Mouse (Mus musculus) frontal cortex, postnatal 14 days (tissue): ENCODE data around the gene St6galnac6.

Experiments
- DNase-seq, 2 experiments: peaks; one replicate each; pipeline ENCODE4 v3.0.0; 2022; ENCODE audit warnings: low spot score in 2 of 2

The St6galnac6 gene

DNA sequence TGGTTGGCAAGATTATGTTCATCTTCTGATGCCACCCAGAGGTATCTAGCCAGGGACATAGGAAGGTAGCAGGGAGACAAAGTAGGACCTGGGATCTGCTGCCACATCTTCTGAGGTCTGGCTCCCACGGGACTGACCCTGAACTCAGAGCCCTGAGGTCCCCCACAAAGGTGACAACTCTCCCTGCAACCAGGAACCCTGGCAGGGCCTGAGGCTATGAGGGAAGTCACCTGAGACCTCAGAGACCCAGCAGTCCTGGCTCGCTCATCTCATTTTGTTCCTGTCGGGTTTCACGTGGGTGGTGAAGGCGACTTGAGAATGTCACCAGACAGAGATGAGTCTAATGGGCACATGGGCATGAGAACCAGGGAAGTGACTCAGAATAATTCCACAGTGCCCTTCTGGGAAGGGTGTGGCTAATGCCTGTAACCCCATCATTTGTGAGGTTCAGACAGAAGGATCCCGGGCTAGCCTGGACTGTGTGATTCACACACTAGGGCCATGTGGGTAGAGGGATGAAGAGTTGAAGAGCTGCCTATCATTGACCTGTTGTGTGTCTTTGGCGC lies 14.3 kb upstream of the St6galnac6 start:
- DNase-seq, result no peak

DNA sequence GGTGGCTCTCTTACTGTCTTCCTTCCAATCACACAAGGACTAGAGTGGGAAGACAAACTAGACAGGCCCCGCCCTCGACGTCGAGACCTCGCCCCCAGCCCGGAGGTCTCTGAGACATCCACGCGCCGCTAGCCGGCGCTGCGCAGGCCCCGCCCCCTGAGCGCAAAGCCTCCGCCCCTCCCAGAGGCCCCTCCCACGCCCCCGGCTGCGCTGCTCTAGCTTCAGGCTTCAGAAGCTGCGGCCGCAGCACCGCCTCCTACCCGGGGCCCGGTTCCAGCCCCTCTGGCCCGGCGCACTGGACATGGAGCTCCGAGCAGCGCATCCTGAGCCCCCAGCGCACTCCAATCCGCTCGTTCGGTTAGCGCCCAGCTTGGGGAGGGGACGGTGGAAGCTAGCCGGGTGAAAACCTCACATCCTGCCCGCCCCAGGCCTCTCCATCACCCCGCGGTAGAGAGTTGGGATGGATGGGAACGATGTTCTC lies 12.6 kb upstream of the St6galnac6 start, which contains the start of gene St6galnac4:
TSS of gene St6galnac4 (plus strand) at position 225 of the 481 bp plus-strand sequence.
- DNase-seq, result peak; percentile 82 to 86

DNA sequence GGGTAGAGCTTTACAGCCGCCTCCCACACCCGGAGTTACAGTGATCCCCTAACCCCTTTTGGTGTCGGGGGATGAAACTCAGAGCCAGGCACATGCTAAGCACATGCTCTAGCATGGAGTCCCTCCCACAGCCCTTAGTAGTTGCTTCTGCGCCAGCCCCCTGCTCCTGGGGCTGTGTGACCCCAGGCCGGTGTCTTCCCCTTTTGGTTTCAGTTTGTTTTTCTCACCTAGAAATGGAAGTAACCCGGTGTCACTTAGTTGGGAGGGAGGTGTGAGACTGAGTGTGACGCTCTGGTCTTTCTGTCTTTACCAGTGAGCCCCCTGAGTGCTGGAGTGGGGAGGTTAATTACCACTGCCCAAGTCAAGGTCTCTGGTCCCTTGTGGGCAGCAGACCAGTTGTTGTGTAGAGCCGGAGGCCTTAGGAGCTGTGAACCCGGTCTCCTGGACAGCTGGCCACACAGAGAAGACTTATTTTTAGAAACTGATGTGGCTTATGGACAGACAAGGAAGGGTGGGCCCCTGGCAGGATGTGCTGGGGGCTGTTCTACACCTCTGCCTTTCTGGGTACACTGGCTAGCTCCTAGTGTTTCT lies 11.7 kb upstream of the St6galnac6 start:
- no peak for DNase-seq

DNA sequence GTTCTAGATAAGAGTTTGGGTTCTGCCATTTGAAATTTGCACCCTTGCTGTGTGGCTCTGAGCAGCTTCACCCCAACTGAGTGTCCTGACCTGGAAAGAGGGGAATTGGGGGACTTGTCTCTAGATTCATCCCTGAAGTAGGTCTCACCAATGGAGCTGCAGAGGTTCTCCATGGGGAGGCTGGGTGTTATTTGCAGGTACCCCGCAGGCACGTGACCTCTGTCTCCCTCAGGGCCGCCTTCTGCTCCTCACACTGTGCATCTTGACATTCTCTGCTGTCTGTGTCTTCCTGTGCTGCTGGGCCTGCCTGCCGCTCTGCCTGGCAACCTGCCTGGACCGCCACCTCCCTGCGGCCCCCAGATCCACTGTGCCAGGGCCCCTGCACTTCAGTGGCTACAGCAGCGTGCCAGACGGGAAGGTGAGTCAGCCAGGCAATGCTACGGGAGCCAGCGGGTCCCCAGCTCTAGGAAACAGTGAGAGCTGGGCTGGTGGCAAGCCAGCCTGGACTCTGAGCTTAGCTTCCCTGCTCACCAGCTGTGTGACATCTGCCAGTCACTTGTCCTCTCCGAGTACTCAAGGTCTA lies 10.2 kb upstream of the St6galnac6 start:
- no peak for DNase-seq

DNA sequence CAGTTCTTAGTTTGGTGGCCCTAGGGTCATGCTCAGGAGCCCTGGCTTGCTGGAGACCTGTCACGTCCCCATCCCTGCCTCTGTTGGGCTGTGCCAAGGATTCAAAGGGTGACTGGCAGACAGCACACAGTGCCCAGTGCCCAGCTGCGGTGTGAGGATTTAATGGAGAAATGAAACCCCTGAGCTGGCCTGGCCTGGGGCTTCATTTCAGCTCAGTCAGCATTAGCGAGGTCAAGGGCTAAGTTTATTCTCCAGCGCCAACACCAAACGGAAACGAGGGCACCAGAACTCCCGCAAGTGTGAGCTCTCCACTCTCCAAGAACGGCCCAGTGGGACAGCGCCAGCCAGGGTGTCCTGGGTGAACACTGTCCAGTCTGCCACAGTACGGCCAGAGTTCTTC lies 9.3 kb upstream of the St6galnac6 start:
- DNase-seq, result no peak

DNA sequence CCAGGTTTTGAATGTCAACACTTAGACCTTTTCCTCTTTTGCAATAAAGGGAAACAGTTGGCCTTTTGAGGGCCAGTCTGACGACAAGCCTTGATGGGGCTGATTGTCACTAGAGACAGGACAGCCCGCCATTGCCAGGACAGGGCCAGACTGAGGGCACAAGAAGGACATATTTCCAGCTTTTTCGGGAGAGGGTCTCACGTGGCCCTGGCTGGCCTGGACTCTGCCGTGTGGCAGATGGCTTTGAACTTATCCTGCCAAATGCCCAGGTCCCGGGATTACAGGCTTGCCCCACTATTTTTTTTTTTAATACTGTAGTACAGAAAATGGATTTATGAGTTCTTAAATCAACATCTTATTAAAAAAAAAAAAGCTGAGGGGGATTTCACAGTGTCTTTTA lies 8.3 kb upstream of the St6galnac6 start:
- DNase-seq, result no peak

DNA sequence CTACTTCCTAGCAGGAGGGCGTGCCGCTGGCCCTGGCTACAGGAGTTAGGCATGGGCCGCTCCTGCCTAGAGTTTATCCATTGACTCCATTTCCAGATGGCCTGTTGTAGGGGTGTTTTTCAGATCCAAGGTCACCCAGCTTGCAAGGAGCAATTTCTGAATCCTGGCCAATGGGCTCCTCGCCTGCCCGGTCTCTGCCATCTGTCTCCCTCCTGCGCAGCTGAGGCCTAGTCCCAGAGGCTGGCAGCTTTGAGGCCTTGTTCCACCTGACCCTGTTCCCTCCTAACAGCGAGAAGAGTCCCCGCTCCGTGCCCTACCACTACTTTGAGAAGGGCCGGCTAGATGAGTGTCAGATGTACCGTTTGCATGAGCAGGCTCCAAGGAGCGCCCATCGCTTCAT lies 2.8 kb upstream of the St6galnac6 start:
- DNase-seq, result no peak

DNA sequence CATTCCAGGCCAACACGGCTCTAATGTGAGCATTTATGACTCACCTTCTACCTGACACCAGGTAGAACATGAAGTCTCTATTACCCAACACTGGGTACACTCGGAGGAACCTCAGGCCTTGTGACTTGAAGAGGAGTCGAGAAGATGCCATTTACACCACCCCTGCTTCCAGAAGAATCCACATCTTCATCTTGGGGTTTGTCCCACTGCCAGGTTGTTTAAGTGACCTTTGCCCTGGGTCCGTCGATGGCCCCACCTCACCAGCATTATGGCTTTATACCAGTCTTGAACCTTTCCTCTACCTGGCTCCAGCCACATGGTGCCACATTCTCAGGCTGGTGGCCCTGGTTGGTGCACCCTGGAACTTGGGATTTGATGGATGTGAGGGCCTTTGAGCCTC lies 2.3 kb upstream of the St6galnac6 start:
- no peak for DNase-seq

DNA sequence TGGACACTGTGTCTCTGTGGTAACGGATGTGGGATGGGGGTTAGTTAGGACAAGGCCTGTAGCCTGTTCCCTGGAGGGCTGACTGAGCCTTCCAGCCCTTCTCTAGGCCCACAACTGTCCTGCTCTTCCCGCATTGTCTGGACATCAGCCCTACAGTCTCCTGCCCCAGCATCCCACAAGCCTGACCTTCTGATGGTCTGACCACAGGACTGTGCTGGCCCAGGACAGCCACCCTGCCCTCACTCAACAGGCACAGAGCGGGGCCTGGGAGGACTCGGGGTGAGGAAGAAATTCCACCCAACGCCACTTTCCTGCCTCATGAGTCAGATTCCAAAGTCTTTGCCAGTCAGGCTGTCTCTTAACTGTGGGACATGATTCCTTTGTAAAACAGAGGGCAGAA lies 1.8 kb upstream of the St6galnac6 start:
- no peak for DNase-seq

DNA sequence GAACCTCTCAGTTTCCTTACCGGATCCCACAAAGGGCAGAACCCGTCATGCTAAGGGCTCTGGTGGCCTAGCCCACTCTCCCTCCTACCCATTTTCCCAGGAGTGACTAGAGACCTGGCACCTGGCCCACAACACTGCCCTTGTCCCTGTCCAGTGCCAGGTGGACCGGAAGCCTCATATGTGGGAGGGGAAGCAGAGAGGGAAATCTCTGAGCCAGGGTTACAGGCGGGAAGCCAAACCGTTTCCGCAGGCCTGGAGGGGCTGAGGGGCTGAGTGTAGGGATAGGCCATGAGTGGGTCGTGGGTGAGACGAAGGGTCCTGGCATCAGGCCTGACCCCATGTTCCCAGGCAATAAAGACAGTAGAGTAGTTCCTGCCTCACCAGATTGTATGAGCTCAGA lies 1.0 kb upstream of the St6galnac6 start:
- DNase-seq, result no peak

DNA sequence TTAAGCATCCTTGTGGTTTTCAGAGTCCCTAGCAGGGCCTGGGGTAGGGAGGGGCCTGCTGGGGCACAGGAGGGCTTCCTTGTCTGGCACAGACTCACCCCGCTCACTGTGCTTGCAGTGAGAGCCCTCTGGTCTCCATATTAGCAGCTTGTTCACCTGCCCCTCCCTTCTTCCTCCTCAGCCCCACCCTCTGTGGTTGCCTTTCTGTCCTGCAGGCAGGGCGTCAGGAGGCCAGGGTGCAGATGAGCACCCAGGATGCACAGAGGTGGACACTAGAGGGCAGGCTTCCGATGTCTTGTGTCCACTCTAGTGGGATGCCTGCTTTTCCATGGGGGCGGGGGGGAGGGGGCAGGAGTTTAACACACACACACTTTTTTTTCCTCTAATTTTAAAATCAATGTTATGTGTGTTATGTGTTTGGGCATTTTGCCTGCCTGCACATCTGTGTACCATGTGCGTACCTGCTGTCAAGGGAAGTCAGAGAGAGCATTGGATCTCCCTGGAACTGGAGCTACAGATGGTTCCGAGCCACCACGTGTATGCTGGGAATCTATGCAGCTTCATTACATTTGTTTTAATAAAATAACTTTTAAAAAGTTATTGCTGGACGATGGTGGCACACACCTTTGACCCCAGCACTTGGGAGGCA lies 2.0 kb downstream of the St6galnac6 start:
- DNase-seq, result no peak

DNA sequence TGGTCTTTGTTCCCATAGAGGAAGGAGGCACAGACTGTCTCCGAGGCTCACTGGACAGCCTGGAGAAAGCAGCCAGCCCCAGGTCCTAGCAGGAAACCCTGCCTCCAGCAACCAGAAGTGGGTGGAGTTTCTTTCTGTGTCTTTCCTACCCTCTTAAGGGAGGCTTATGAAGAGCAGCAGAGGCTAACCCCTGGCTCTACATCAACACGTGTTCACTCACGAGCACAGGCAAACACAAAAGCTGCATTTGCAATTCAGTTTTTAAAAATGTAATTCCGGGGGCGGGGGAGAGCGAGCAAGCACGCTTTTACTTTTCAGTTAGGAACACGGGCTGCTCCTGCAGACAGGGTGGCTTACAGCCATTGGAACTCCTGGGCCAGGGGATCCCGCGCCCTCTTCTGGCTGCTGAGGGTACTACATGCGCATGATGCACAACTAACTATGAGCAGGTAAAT lies 3.1 kb downstream of the St6galnac6 start:
- peak; percentile 84 to 87 for DNase-seq

DNA sequence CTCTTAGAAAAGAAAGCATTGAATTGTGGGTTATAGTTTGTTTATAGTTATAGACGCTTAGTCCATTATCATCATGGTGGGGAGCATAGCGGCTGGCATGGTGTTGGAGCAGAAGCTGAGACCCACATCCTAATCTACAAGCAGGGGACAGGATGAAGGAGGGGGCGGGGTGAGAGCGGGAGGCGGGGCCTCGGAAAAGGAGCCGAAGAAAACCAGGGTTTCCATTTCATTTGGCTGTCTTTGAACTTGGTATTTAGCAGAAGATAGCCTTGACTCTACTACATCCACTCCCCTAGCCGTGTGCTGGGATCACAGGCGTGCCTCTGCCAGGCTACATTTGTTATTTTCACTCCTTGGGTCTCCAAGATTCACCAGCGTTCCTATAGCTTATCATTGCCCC lies 5.1 kb downstream of the St6galnac6 start:
- DNase-seq, result no peak

DNA sequence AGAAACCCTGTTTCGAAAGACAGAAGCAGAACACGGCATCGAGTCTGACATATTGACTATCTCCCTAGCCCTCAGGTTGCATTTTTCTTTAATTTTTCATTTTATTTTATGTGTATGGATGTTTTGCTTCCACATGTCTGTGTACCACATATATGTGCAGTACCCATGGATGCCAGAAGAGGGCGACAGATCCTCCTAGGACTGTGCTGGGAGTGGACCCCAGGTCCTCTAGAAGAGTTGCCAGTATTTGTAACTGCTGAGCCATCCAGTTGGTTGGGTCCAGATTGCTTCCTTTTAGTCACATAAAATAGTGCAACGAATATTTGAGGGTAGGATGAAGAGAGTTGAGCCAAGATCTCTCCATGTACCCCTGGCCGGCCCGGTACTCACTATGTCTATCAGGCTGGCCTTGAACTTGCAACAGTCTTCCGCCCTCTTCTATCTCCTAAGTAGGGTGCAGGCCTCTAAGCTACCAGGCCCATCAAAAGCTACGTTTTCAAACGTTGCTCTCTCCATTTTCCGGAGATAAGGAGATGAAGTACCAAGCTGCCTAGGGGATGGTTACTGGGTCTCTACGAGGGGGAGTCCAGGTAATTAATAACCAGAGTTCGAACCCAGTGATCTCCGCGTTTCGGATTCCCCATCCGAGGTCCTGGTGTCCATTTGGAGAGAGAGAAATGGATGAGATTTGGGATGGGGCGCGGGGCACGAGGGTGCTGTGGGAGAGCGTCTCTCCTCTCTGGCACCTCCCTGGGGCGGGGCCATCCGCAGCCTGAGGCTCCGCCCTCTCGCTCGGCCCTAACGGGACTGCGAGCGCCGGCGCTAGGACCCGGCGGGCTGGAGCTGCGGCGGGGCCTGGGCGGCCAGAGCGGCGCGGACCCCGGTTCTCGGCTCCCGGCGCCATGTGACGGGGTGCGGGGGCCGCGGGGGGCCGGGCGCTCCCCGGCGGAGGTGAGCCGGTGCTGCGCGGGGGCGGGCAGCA lies 6.9 kb downstream of the St6galnac6 start:
- peak; percentile 61 to 73 for DNase-seq

DNA sequence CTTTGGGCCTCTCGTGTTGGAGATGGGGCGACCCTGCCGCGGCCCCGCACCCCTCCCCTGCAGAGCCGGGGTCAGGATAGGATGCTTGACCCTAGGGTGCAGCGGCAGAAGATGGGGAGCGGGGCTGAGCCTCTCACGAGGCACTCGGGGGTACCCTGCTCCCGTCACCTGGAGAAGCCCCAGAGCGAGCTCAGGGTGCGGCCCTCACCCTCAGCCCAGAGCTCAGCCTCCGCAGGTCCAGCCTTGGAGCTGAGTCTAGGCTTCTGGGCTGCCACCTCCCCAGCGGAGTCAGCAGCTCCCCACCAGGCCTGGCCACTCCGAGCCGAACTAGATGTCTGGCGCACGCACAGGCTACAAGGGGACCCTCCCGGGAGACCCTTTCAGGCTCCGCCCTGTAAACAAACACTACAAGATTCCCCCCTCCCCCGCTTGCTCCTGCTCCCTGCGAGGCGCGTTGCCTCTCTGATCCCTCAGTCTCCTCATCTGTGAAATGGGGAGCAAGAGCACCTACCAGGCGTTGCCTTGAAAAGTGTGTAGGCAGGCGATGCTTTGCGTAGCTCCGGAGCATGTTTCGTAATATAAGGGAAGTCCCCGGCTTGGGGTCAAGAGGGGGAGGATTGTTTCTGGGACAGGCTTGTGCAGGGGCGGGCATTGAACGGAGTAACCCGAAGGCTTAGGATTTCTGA lies 7.9 kb downstream of the St6galnac6 start:
- no peak for DNase-seq

DNA sequence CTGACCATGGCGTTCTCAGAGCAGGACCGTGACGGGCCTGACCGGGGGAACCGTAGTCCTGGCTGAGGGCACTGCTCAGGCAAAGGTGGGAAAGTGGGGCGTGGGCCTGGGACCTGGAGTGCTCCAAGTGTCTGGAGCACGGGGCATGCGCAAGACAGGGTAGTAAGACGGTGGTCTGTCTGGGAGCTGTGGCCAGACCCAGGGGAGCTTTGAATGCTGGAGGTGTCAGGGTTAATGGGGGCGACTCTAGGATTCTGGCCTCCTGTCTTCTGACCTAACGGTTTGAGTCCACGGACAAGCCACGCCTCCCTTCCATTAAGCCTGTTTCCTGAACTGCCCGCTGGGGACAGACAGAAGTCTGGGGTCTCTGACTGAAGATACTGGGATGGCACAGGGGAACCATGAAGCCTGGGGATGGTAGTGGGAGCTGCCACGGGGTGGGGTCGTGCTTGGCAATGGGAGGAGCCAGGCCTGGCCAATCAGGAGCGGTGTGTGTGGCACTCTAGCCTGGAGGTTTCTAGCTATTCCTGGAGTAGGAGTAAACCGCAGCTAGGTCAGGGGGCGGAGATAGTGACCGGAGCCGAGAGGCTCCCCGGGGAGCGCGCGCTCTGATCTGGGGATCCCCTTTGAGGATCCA lies 8.8 kb downstream of the St6galnac6 start:
- DNase-seq, result no peak

DNA sequence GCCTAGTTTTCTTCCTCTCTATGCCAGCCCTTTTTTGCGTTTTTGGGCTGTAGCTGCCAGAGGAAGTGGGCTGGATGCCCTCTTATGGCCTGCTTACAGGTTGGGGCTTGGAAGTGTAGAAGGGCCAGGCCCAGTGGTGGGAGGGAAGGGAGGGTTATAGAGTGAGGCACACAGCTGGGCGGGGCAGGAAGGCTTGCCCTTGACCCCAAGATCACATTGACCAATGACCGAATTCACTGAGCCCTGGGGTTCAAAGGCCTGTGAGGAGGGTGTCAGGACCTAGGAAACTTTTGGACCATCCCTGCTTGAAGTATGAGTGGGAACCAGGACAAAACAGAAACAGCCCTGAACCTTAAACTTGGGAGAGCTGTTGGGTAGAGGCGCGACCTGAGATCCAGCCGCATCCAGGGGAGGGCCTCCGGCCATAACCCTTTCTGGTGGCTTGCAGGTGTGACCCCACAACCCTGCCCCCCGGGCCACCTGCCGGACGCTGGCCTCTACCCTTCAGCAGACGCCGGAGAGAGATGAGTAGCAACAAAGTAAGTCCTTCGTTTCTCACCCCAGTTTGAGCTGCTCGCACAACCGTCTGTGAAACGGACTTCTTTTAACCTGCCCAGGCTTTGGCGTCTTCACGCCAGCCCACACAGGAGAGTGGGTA lies 9.4 kb downstream of the St6galnac6 start:
- no peak for DNase-seq

DNA sequence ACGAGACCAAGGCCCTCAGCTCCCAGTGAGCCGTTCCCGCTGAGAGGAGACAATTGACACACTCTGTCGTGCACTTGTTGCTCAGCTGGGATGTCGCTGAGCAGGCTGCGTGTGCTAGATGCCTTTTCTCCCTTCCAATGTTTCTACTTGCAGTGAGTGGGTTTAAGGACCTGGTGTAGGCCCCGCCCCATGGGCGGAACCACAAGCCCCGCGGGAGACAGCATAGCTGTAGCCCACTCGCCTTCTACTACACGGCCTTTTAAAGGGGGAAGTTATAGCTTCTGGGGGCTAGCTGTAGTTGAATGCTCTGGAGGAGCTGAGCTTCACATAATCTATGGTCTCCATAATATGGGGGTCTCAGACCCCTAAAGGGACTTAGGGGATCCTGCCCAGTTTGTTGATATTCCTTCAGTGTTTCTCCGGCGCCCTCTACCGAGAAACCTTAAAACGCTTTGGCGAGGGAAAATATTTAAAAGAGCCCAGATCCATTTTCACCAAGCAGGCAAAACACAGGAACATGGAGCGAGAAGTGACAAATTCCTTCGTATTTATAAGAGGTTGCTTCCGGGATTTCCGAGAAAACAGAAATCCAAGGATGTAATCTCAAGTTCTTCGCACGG lies 11.2 kb downstream of the St6galnac6 start:
- no peak for DNase-seq

DNA sequence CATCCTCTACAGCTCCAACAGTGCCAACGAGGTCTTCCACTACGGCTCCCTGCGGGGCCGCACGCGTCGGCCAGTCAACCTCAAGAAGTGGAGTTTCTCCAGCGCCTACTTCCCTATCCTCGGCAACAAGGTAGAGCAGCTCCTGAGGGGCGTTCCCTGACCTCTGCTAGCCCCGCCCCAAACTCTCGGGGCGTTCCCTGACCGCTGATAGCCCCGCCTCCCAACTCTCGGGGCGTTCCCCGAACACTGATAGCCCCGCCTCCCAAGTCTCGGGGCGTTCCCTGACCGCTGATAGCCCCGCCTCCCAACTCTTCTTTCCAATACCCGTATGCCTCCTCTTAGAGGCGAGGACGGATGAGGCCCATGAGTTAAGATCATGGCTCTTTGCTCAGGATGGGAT lies 12.8 kb downstream of the St6galnac6 start:
- no peak for DNase-seq

DNA sequence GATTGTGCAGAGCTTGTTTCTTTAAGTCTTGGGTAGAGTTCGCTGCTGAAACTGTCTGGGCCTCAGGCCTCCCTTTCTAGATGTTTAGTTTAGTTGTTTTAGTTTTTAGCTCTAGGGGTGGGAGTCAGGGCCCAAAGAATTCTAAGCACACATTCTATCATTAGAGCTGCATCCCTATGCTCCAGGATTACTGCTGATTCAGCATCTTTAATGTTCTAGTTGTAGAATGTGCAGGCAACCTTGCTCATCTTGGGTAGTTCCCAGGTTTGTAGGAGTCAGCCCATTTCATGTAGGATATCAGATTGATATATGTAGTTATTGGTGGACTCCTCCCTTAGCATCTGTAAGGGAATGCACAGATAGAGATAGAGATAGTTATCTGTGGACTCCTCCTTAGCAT lies 17.6 kb downstream of the St6galnac6 start:
- DNase-seq, result no peak
